In genomic region chr5:64024420-64024819, GRCm38 (mm10) we compare ENCODE assay signal across 12 mouse cellular contexts. TPM values are rescaled to one million over a fixed set of nuclear protein-coding genes. Genes with fewer than 3 reads are reported as not detected.
A peak's percentile ranks its signal among the peaks of the same experiment; 100 is the strongest.
DNase-seq lines count a peak whose midpoint lies in the region; ATAC-seq lines count a peak whose summit lies in the region.
"Had no signal": no experiment of that assay in that cellular context is flagged by ENCODE, and none has a peak within 500 bp of the region (broad histone marks: within the 10 kb centered on the region; RNA-seq: fewer than 3 reads in every experiment).

No protein-coding gene starts in this region.

- DNase-seq in cerebellum, adult 11-12 months = peak; percentile 37
- no peak for DNase-seq in cerebellum, adult 8-10 months
- peak; percentile 74 for DNase-seq in CD4-positive, CD25-positive, alpha-beta regulatory T cell, adult 2 months (ENCODE audit: low read depth, low spot score)
- peak; percentile 36 for DNase-seq in thymus, postnatal 0 days (ENCODE audit: low spot score)
- DNase-seq in right cerebral cortex, adult 18-20 months = no peak
- no peak for DNase-seq in gastrocnemius, postnatal 36 days
- no peak for DNase-seq in left cerebral cortex, postnatal 36 days (ENCODE audit: low spot score in 2 of 2)
- DNase-seq: gastrocnemius, postnatal 25 days; kidney, adult 9 months; liver had no signal

- ATAC-seq in megakaryocyte, adult 5-6 weeks (ENCODE audit: poor library complexity, severe bottlenecking) = peak; percentile 89
- ATAC-seq: forebrain, embryonic 16.5 days had no signal

- intact Hi-C loops in gastrocnemius, postnatal 36 days (cut with DNase I) = no loop called here
- intact Hi-C loops in left cerebral cortex, postnatal 36 days (cut with DNase I) = no loop called here

RNA-seq across cellular contexts. Expression of gene Rell1, which starts 55.7 kb away (rescaled TPM):
- 23.3 and 28.7 TPM in 2 replicates for total RNA-seq in megakaryocyte, adult 5-6 weeks (2015)
- 27.1 and 28.3 TPM in 2 replicates for total RNA-seq in megakaryocyte, adult 5-6 weeks (2017)
- 10.4 and 11.2 TPM in 2 replicates for polyA plus RNA-seq in thymus, postnatal 0 days (2015; fragmentation: Nextera tagmentation; extraction: Ambion mirVana)
- total RNA-seq in gastrocnemius, postnatal 36 days (2021) = 10 to 100 TPM in 1 of 2 experiments, 1 to 10 TPM in 1; 9.7 to 10.2 TPM
- total RNA-seq in left cerebral cortex, postnatal 36 days (2021) = 10 to 100 TPM; 12.5 to 15.4 TPM

Comparison
In these comparisons a context has a peak if more than half of its experiments do, and no peak if none do; other contexts are left out.
1. DNase-seq: peak in cerebellum, adult 11-12 months (single experiment), CD4-positive, CD25-positive, alpha-beta regulatory T cell, adult 2 months (single experiment) and thymus, postnatal 0 days (single experiment); none in cerebellum, adult 8-10 months (single experiment), right cerebral cortex, adult 18-20 months (single experiment), gastrocnemius, postnatal 36 days (0 of 2) and left cerebral cortex, postnatal 36 days (0 of 2).